Mouse (Mus musculus): ENCODE data around the gene Apobec2. TPM values are rescaled to one million over a fixed set of nuclear protein-coding genes. Genes with fewer than 3 reads are reported as not detected.

Apobec2 gene
- total and polyA plus RNA-seq, 3 experiments: 0.21 to 0.70 TPM; not detected in 1

DNA sequence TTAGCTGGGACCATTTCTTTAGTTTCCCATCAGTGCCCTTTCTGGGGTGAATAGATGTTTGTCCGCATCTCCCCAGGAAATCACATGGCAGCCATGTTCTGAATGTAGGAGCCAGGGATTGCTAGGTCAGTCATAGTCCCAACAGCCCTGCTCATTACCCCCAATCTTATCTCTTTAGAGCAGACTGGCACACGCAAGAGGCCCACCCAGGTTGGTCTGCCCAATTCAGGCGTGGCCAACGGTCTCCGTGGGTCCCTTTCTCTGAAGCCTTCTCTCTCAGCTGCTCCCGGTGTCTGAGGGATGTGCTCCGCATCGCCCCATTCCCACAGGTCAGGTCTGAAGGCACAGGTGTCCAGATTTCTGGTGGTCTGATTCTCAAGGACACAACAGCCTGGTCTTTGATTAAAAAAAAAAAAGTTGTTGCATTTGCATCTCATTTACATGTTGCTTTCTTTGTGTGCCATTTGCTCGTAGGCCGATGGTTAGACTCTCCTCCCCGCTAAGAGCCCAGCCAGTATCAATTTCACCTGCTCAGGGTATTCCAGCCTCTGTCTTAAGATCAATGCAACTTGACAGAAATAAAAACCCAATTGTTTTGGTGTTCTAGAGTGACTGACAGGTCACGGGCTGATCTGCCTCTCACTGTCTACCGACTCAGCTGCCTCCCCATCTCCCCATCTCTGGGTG is 18.1 kb upstream of the Apobec2 start:
- no peak overlapping the region for H3K4me3 ChIP-seq (replicated peaks in 1 of 3; ENCODE audit: low read depth in 2 of 3, low read length in 2 of 3, poor library complexity in 1 of 3)
- DNase-seq (ENCODE audit: extremely low read depth): no peak
- no peaks in the 10 kb centered on the region for H3K36me3 ChIP-seq (replicated peaks in 1 of 2; ENCODE audit: control insufficient read depth in 1 of 2, insufficient read depth in 1 of 2, low read length in 1 of 2)
- H3K9me3 ChIP-seq (replicated peaks; ENCODE audit: low read length): no peaks in the 10 kb centered on the region
- TF ChIP-seq SIN3A (IDR thresholded peaks at IDR 0.05; ENCODE audit: low read length) (no peak), ZNF384 (IDR thresholded peaks at IDR 0.05; ENCODE audit: low read depth, low read length) (peak; percentile 36)
- in situ Hi-C loops (cut with MboI; ENCODE audit: low pct_ligation_motif_present, low pct_unique_long_range_greater_than_20kb, low sequenced_read_pairs): loop anchor here (10.0 to 25.0 kb wide), 2 partner anchors 154 to 961 kb away; no protein-coding TSS in a partner anchor
- H3K9ac ChIP-seq (ENCODE audit: insufficient read depth, low read depth): no peak overlapping the region
- no peak overlapping the region for H3K4me2 ChIP-seq (ENCODE audit: insufficient read depth, low read depth, poor library complexity, severe bottlenecking)
- peaks cover 3% of the 10 kb centered on the region in 2 experiments; a peak in 2 of 4 replicates for H3K4me1 ChIP-seq (ENCODE audit: control insufficient read depth in 1 of 2, insufficient read depth in 2 of 2)
- H3K27me3 ChIP-seq (replicated peaks): peaks cover under 1% of the 10 kb centered on the region
- H3K27ac ChIP-seq (ENCODE audit: insufficient read depth, low read depth): no peak overlapping the region
- no peaks in the 10 kb centered on the region for H3K79me2 ChIP-seq (replicated peaks; ENCODE audit: control insufficient read depth, extremely low read depth, insufficient read depth, poor library complexity, severe bottlenecking)
- dilution Hi-C loops (cut with MboI; ENCODE audit: extremely low pct_ligation_motif_present, extremely low pct_unique_long_range_greater_than_20kb, low sequenced_read_pairs): no loop called here

DNA sequence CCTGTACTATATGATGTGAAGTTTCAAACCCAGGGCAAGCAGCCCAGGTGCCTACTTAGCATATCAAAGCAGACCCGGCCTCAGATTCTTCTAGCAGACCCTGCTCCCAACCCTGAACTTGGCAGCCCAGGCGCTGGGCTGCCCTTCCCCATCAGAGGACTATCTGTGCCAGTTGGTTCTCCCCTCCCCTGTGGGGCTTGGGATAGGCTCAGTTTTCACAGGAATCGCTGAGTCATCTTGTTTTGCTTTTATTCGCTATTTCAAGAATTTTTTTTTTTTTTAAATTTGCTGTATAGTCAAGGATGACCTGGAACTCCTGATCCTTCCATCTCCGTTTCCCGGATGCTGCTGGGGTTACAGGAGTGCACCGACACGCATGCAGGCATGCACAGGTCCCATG is 14.9 kb upstream of the Apobec2 start:
- Histone ChIP-seq H3K4me1 (ENCODE audit: control insufficient read depth in 1 of 2, insufficient read depth in 2 of 2) (peaks cover 3 to 8% of the 10 kb centered on the region in 2 experiments; a peak in 3 of 4 replicates), H3K27me3 (replicated peaks) (no peaks in the 10 kb centered on the region), H3K36me3 (replicated peaks in 1 of 2; ENCODE audit: control insufficient read depth in 1 of 2, insufficient read depth in 1 of 2, low read length in 1 of 2) (no peaks in the 10 kb centered on the region), H3K4me2 (ENCODE audit: insufficient read depth, low read depth, poor library complexity, severe bottlenecking) (no peak overlapping the region), H3K4me3 (replicated peaks in 1 of 3; ENCODE audit: low read depth in 2 of 3, low read length in 2 of 3, poor library complexity in 1 of 3) (no peak overlapping the region), H3K9ac (ENCODE audit: insufficient read depth, low read depth) (no peak overlapping the region), H3K9me3 (replicated peaks; ENCODE audit: low read length) (no peaks in the 10 kb centered on the region), H3K27ac (ENCODE audit: insufficient read depth, low read depth) (no peak overlapping the region), H3K79me2 (replicated peaks; ENCODE audit: control insufficient read depth, extremely low read depth, insufficient read depth, poor library complexity, severe bottlenecking) (no peaks in the 10 kb centered on the region)
- dilution Hi-C loops (cut with MboI; ENCODE audit: extremely low pct_ligation_motif_present, extremely low pct_unique_long_range_greater_than_20kb, low sequenced_read_pairs): no loop called here
- TF ChIP-seq CHD1 (IDR thresholded peaks at IDR 0.05; ENCODE audit: low read depth, low read length) (no peak), MAFK (IDR thresholded peaks at IDR 0.05; ENCODE audit: insufficient replicate concordance, low read length) (peak; percentile 67; the same call in 1 of the 2 replicates), E2F4 (IDR thresholded peaks at IDR 0.05; ENCODE audit: insufficient replicate concordance, low read depth, low read length) (no peak), GABPA (IDR thresholded peaks at IDR 0.05; ENCODE audit: insufficient replicate concordance, low read depth, low read length) (no peak)
- in situ Hi-C loops (cut with MboI; ENCODE audit: low pct_ligation_motif_present, low pct_unique_long_range_greater_than_20kb, low sequenced_read_pairs): no loop called here
- no peak for DNase-seq (ENCODE audit: extremely low read depth)

DNA sequence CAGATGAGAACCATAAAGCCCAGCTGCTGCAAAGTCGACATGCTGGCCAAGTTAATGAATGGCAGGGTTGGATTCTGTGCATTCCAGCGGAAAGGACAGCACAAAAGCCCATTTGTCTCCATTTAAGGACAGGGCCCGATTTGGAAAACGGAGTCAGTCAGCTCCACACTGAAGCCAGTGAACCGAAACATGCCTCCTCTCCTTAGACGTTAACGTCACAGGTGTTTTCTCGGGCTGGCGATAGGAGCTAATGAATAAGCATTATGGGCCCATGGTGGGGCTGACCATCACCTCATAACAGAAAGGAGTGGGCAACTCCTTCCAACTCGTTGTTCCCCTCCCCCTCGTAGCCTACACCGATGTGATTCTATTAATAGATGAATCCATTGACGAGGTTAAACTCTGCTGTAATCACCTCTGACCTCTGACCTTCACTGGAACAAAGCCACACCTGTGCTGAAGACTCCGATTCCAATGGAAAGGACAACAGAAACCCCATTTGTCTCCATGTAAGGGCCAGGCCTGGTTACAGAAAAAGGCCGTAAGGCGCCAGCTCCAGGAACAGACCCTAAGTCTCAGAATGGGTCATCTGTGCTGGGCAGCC is 10.9 kb upstream of the Apobec2 start:
- TF ChIP-seq GABPA (IDR thresholded peaks at IDR 0.05; ENCODE audit: insufficient replicate concordance, low read depth, low read length) (no peak), RAD21 (IDR thresholded peaks at IDR 0.05; ENCODE audit: low read depth, low read length) (no peak), TCF12 (IDR thresholded peaks at IDR 0.05; ENCODE audit: low read depth, low read length) (no peak), SIN3A (IDR thresholded peaks at IDR 0.05; ENCODE audit: low read length) (no peak), JUND (conservative IDR thresholded peaks at IDR 0.05; ENCODE audit: low read depth, low read length) (no peak), CTCF (conservative IDR thresholded peaks at IDR 0.05 in 1 of 2, IDR thresholded peaks at IDR 0.05 in 1 of 2; ENCODE audit: low read depth in 2 of 2, low read length in 2 of 2) (no peak), MAX (IDR thresholded peaks at IDR 0.05; ENCODE audit: low read length) (no peak), TBP (conservative IDR thresholded peaks at IDR 0.05; ENCODE audit: low read depth, low read length) (no peak), MYC (IDR thresholded peaks at IDR 0.05; ENCODE audit: low read depth, low read length) (no peak), MAZ (IDR thresholded peaks at IDR 0.05; ENCODE audit: low read depth, low read length) (no peak), ZC3H11A (IDR thresholded peaks at IDR 0.05; ENCODE audit: low read depth, low read length) (no peak), MXI1 (IDR thresholded peaks at IDR 0.05; ENCODE audit: low read depth, low read length) (no peak)
- H3K9me3 ChIP-seq (replicated peaks; ENCODE audit: low read length): no peaks in the 10 kb centered on the region
- no peak for DNase-seq (ENCODE audit: extremely low read depth)
- H3K27ac ChIP-seq (ENCODE audit: insufficient read depth, low read depth): no peak overlapping the region
- no peaks in the 10 kb centered on the region for H3K27me3 ChIP-seq (replicated peaks)
- peaks cover 0 to 5% of the 10 kb centered on the region in 2 experiments; a peak in 2 of 4 replicates for H3K4me1 ChIP-seq (ENCODE audit: control insufficient read depth in 1 of 2, insufficient read depth in 2 of 2)
- H3K79me2 ChIP-seq (replicated peaks; ENCODE audit: control insufficient read depth, extremely low read depth, insufficient read depth, poor library complexity, severe bottlenecking): no peaks in the 10 kb centered on the region
- in situ Hi-C loops (cut with MboI; ENCODE audit: low pct_ligation_motif_present, low pct_unique_long_range_greater_than_20kb, low sequenced_read_pairs): no loop called here
- no peak overlapping the region for H3K4me2 ChIP-seq (ENCODE audit: insufficient read depth, low read depth, poor library complexity, severe bottlenecking)
- no peak overlapping the region for H3K4me3 ChIP-seq (replicated peaks in 1 of 3; ENCODE audit: low read depth in 2 of 3, low read length in 2 of 3, poor library complexity in 1 of 3)
- no peak overlapping the region for H3K9ac ChIP-seq (ENCODE audit: insufficient read depth, low read depth)
- dilution Hi-C loops (cut with MboI; ENCODE audit: extremely low pct_ligation_motif_present, extremely low pct_unique_long_range_greater_than_20kb, low sequenced_read_pairs): no loop called here
- H3K36me3 ChIP-seq (replicated peaks in 1 of 2; ENCODE audit: control insufficient read depth in 1 of 2, insufficient read depth in 1 of 2, low read length in 1 of 2): no peaks in the 10 kb centered on the region
